Mouse (Mus musculus): ENCODE data around the gene Nos2. TPM values are rescaled to one million over a fixed set of nuclear protein-coding genes. Genes with fewer than 3 reads are reported as not detected.
A peak's percentile ranks its signal among the peaks of the same experiment; 100 is the strongest.

The Nos2 gene
- polyA plus RNA-seq, 2 experiments = 2.1 to 2.2 TPM

GRCm38 (mm10) chr11:78973381-78974150, 53.0 kb downstream of the Nos2 start:
- Histone ChIP-seq H3K4me3 (replicated peaks; ENCODE audit: low read length) (no peak overlapping the region), H3K4me1 (ENCODE audit: control insufficient read depth, insufficient read depth, low read length) (peaks cover 17% of the 10 kb centered on the region), H3K9ac (ENCODE audit: low read depth, low read length, severe bottlenecking) (no peak overlapping the region), H3K9me3 (ENCODE audit: control insufficient read depth, low read length) (no peaks in the 10 kb centered on the region), H3K4me2 (replicated peaks; ENCODE audit: low read depth, low read length, severe bottlenecking) (no peak overlapping the region), H3K27me3 (ENCODE audit: control insufficient read depth, insufficient read depth, low read length) (no peaks in the 10 kb centered on the region), H3K27ac (replicated peaks; ENCODE audit: low read depth, low read length) (no peak overlapping the region), H3K36me3 (ENCODE audit: control insufficient read depth, insufficient read depth, low read length) (no peaks in the 10 kb centered on the region)
- ATAC-seq (ENCODE audit: low FRiP score, low read depth) (peak; percentile 44; the same call in 1 of the 2 replicates), DNase-seq (ENCODE audit: low spot score) (peak; percentile 55)
- TF ChIP-seq POLR2A (IDR thresholded peaks at IDR 0.05; ENCODE audit: borderline replicate concordance, extremely low read depth, insufficient read depth, insufficient read length) = no peak
- WGBS = 67% methylated on average over 17 of the region's 17 CpGs

DNA sequence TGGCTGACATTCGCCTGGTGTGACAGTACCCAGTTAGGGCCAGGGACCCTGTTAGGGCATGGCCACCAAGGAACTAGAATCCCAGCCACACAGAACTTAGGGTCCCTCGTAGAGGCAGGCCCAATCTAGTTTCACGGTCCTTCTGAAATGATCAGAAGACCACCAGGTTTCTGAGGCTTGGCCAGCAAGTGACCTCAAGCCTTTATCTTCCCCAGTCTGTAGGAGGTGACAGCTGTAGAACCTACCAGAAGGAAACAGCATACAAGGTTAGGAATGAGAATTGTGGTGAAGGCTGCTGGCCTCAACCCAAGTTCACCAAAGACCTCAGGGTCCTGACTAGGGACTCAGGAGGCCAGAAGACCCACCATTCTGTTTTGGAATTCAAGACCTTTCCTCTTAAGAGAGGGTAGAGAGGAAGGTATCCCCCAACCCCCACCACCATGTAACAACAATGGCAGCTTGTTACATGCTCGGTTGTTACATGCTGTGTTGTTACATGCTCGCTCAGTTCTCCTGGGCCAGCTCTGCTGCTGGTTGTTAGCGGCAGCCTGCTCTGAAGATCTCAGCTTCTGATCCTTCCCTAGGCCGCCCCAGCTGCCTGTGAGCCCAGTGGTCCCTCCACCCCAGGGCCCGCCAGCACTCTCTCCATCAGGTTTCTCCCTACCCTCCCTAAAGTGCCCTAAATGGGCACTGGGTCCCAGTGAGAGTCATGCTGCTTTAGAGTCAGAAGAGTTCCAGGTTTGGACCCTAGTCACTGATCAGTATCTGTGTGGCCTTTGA, 56.3 kb downstream of the Nos2 start:
- H3K9me3 ChIP-seq (ENCODE audit: control insufficient read depth, low read length) = no peaks in the 10 kb centered on the region
- H3K4me2 ChIP-seq (replicated peaks; ENCODE audit: low read depth, low read length, severe bottlenecking) = no peak overlapping the region
- 71% methylated on average over 8 of the region's 8 CpGs for WGBS
- no peak for DNase-seq (ENCODE audit: low spot score)
- TF ChIP-seq POLR2A (IDR thresholded peaks at IDR 0.05; ENCODE audit: borderline replicate concordance, extremely low read depth, insufficient read depth, insufficient read length) = no peak
- no peak overlapping the region for H3K9ac ChIP-seq (ENCODE audit: low read depth, low read length, severe bottlenecking)
- no peaks in the 10 kb centered on the region for H3K27me3 ChIP-seq (ENCODE audit: control insufficient read depth, insufficient read depth, low read length)
- no peak overlapping the region for H3K27ac ChIP-seq (replicated peaks; ENCODE audit: low read depth, low read length)
- no peak overlapping the region for H3K4me3 ChIP-seq (replicated peaks; ENCODE audit: low read length)
- no peak for ATAC-seq (ENCODE audit: low FRiP score, low read depth)
- H3K4me1 ChIP-seq (ENCODE audit: control insufficient read depth, insufficient read depth, low read length) = peaks cover 16% of the 10 kb centered on the region
- no peaks in the 10 kb centered on the region for H3K36me3 ChIP-seq (ENCODE audit: control insufficient read depth, insufficient read depth, low read length)

GRCm38 (mm10) chr11:78978176-78979019, 57.8 kb downstream of the Nos2 start:
- peaks cover 2% of the 10 kb centered on the region; the same call in 1 of the 2 replicates for H3K4me1 ChIP-seq (ENCODE audit: control insufficient read depth, insufficient read depth, low read length)
- H3K9ac ChIP-seq (ENCODE audit: low read depth, low read length, severe bottlenecking) = no peak overlapping the region
- TF ChIP-seq POLR2A (IDR thresholded peaks at IDR 0.05; ENCODE audit: borderline replicate concordance, extremely low read depth, insufficient read depth, insufficient read length) = no peak
- H3K36me3 ChIP-seq (ENCODE audit: control insufficient read depth, insufficient read depth, low read length) = no peaks in the 10 kb centered on the region
- 66% methylated on average over 12 of the region's 12 CpGs for WGBS
- DNase-seq (ENCODE audit: low spot score) (no peak), ATAC-seq (ENCODE audit: low FRiP score, low read depth) (no peak)
- no peak overlapping the region for H3K27ac ChIP-seq (replicated peaks; ENCODE audit: low read depth, low read length)
- no peaks in the 10 kb centered on the region for H3K9me3 ChIP-seq (ENCODE audit: control insufficient read depth, low read length)
- H3K27me3 ChIP-seq (ENCODE audit: control insufficient read depth, insufficient read depth, low read length) = no peaks in the 10 kb centered on the region
- H3K4me2 ChIP-seq (replicated peaks; ENCODE audit: low read depth, low read length, severe bottlenecking) = no peak overlapping the region
- H3K4me3 ChIP-seq (replicated peaks; ENCODE audit: low read length) = no peak overlapping the region

DNA sequence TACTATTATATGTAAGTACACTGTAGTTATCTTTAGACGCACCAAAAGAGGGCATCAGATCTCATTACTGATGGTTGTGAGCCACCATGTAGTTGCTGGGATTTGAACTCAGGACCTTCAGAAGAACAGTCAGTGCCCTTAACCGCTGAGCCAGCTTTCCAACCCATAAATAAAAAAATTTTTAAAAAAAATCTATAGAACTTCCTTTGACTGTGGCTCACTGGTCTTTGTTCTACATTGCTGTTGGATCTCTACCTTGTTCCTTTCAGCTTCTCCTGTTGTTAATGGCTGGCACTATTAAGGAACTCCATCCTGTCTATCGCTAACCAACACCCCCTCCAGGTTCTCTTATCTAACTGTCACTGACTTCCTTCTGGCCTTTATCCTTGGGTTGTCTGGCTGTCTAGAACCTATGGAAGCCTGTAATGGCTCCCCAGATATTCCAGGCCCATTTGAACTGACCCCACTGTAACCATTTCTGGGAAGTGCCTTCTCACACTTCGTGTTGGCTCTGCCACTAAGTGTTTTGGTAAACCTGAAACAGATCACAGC, 59.6 kb downstream of the Nos2 start:
- no peak for ATAC-seq (ENCODE audit: low FRiP score, low read depth)
- H3K27ac ChIP-seq (replicated peaks; ENCODE audit: low read depth, low read length) = no peak overlapping the region
- no peaks in the 10 kb centered on the region for H3K9me3 ChIP-seq (ENCODE audit: control insufficient read depth, low read length)
- H3K27me3 ChIP-seq (ENCODE audit: control insufficient read depth, insufficient read depth, low read length) = no peaks in the 10 kb centered on the region
- DNase-seq (ENCODE audit: low spot score) = no peak
- 74% methylated on average over 4 of the region's 4 CpGs for WGBS
- H3K4me3 ChIP-seq (replicated peaks; ENCODE audit: low read length) = no peak overlapping the region
- TF ChIP-seq POLR2A (IDR thresholded peaks at IDR 0.05; ENCODE audit: borderline replicate concordance, extremely low read depth, insufficient read depth, insufficient read length) = no peak
- H3K4me2 ChIP-seq (replicated peaks; ENCODE audit: low read depth, low read length, severe bottlenecking) = no peak overlapping the region
- no peaks in the 10 kb centered on the region for H3K36me3 ChIP-seq (ENCODE audit: control insufficient read depth, insufficient read depth, low read length)
- no peak overlapping the region for H3K9ac ChIP-seq (ENCODE audit: low read depth, low read length, severe bottlenecking)
- no peaks in the 10 kb centered on the region for H3K4me1 ChIP-seq (ENCODE audit: control insufficient read depth, insufficient read depth, low read length)

DNA sequence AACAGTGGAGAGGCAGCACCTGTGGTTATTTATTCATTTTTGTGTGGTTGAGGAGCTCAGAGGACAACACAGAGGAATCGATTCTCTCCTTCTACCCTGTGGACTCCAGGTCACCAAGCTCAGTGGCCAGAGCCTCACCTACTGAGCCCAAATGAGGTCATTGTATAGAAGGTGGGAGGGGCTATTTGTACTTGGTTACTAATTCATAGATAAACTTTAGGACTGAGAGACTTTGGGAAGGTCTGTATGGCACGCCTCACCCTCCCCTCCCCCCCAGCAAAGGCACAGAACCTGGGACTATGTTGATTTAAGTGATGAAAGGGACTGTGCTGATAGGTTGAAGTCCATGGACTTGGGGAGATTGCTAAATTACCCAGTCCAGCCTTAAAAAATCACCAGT, 61.5 kb downstream of the Nos2 start:
- no peak for TF ChIP-seq POLR2A (IDR thresholded peaks at IDR 0.05; ENCODE audit: borderline replicate concordance, extremely low read depth, insufficient read depth, insufficient read length)
- no peak for DNase-seq (ENCODE audit: low spot score)
- Histone ChIP-seq H3K36me3 (ENCODE audit: control insufficient read depth, insufficient read depth, low read length) (no peaks in the 10 kb centered on the region), H3K27me3 (ENCODE audit: control insufficient read depth, insufficient read depth, low read length) (no peaks in the 10 kb centered on the region), H3K9ac (ENCODE audit: low read depth, low read length, severe bottlenecking) (no peak overlapping the region), H3K4me1 (ENCODE audit: control insufficient read depth, insufficient read depth, low read length) (no peaks in the 10 kb centered on the region), H3K4me2 (replicated peaks; ENCODE audit: low read depth, low read length, severe bottlenecking) (no peak overlapping the region), H3K4me3 (replicated peaks; ENCODE audit: low read length) (no peak overlapping the region), H3K27ac (replicated peaks; ENCODE audit: low read depth, low read length) (no peak overlapping the region), H3K9me3 (ENCODE audit: control insufficient read depth, low read length) (no peaks in the 10 kb centered on the region)
- no peak for ATAC-seq (ENCODE audit: low FRiP score, low read depth)
- WGBS = 91% methylated on average over 2 of the region's 2 CpGs
